Mouse (Mus musculus) T-helper 2 cell (primary cell): ENCODE results near the gene Rxfp1.
"Not testable (repeated sequence)": the region's sequence is repeated elsewhere in the genome, so short reads cannot be mapped to it uniquely, and the experiment has no call there.

ENCODE experiments used
- in situ Hi-C: fragments of 300-600 bp; cut with MboI, MseI; formaldehyde crosslinking; loops from one replicate; pipeline ENCODE4 v1.15.1; 2025; ENCODE audit warnings: high pct_unique_total_duplicates

The Rxfp1 gene

DNA sequence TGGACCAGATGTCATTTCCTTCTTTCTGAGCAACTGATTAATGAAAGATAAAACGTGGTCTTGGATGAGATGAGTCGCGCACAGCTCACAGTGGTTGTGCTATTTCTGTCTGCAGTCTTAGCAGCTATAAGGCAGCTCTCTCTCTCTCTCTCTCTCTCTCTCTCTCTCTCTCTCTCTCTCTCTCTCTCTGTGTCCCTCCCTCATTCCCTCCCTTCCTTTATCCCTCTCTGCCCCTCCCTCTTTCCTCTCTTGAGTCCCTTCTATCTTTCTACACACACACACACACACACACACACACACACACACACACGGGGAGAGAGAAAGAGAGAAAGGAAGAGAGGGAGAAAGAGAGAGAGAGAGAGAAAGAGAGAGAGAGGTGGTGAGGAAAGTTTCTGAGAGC lies at the start of gene Rxfp1:
Gene Rxfp1, minus strand, starts transcription at position 101 of the 400 bp plus-strand sequence.
- in situ Hi-C loops: no loop called here

DNA sequence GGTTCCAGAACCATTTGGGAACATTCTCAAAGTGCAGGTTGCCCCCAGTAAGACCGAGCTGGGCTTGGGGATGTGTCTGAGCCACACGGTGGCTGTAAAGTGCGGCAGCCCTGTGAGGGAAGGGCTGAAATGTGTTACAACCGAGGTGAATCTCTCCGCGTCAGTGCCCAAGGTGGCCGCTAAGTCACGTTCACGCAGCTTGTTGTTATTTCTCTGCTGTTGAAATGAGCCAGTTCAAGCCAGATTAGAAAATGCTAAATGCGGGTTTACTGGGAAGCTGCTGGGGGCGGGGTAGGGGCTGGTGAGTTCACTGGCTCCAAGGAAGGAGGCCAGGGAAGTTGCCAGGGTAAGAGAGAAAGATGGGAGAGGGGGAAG lies 46.7 kb upstream of the Rxfp1 start:
- in situ Hi-C loops: loop anchor here (10.0 kb wide), 1 partner anchor 1000 kb away; no protein-coding TSS in a partner anchor

DNA sequence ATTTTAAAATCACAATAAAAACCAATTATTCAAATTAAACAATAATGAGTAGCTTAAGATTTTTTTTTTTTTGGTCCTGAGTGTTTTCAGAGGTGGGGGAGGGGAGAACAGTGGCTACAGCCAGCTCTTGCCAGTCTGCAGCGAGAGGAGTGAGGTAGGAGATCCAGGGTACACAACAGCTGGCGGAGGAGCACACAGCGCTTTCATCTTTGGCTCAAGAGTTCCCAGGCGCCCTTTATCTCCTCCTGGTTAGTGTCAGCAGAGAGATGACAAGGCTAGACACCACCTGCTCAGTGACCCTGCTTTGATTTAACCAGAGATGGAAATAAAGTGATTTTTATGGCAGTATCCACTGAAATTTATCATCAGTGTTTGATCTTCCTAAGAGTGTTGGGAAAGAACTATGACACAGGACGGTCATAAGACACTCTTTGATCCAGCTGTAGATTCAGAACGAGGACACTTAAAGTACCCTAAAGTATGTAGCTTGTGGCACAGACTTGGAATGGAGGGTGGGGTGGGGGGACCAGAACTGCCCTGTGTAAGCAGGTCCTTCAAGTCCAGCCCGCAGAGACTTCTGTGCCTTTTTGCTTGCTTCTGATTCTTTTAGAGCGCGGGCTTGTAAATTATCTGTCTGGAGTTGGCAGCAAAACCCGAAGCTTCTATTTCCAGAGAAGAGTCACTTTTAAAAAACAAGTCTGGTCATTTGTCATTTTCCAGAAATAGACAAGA lies 46.1 kb upstream of the Rxfp1 start:
- in situ Hi-C loops: loop anchor here (10.0 kb wide), 1 partner anchor 999 kb away; no protein-coding TSS in a partner anchor

DNA sequence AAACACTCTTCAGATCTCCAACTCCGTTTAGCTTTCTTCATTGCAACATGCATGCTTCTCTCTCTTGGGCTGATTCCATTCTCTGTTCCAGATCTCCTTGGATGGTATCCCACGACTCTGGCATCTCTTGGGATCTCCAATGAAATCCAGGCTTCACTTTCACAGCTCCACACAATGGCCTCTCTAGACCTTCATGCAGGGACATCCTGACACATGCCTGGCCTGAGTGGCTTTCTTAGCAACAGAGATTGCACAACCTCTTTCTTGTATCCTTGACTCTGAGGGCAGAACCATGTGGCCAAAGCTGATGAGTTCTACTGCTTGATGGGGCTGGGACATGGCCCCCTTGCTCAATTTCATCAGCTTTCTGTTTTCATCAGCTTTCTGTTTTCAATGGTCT lies 35.0 kb upstream of the Rxfp1 start:
- in situ Hi-C loops: no loop called here

DNA sequence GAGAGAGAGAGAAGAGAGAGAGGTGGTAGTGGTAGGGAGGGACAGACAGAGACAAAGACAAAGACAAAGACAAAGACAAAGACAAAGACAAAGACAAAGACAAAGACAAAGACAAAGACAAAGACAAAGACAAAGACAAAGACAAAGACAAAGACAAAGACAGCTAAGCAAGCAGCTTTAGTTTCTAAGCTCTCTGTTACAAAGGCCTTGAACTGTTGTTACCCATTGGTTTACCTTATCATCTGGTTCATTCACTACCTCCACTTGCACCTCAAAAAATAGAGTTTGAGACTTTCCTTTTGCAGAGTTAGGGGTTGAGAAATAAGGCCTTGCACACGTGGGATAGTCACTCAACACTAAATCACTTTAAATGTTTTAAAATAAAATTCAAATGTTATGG lies 16.1 kb upstream of the Rxfp1 start:
- in situ Hi-C loops: no loop called here

DNA sequence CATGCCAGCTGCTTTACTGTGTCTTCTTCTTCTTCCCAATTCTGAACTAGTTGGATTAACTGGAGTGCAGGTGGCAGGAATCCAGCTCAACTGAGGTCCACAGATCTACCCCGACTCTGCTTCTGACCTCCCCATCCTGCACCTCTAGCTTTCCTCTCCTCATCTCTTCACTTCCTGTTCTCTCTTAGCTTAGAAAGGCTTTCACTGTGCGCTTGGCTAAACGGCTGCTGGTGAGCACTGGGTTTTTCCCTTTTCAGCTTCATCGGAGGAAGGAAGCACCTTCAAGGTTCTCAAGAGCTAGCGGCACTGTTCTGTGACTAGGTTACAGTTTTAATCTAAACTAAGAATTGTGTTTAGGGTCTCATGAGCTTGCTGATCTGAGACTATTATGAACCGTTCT lies 8.9 kb upstream of the Rxfp1 start:
- in situ Hi-C loops: no loop called here

DNA sequence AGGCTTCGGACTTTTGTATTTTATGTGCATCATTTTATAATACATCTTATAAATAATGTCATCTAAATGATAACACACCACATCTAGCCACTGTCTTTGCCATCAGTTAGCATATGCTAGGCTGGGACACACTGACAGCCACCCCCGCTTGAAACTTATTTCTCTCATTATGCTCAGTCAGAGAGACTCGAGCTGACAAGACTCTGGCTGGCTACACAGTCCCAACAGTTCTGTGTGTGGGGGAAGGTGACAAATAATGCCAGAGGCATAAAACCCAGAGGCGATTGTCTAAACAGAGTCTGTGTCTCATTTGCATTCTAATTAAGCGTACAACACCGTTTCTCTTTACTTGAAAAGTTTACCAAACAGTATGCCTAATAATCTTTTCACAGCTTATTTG lies 7.4 kb upstream of the Rxfp1 start:
- in situ Hi-C loops: no loop called here

DNA sequence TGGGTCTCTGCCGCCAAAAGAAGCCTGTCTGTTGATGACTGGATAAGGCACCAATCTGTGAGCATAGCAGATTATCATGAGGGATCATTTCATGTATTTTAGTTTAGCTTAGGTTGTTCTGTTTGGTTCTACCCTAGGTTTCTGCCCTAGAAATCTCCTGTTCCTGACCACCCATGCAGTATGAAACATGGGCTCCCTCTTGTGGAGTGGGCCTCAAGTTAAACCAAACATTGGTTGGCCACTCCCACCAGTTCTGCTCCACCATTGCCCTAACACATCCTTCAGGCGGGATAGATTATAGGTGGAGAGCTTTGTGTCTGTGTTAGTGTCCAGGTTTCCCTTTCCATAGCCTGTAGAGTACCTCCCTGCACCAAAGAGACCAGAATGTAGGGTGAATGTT lies 6.7 kb upstream of the Rxfp1 start:
- in situ Hi-C loops: loop anchor here (5.0 kb wide), 1 partner anchor 48 kb away; no protein-coding TSS in a partner anchor

DNA sequence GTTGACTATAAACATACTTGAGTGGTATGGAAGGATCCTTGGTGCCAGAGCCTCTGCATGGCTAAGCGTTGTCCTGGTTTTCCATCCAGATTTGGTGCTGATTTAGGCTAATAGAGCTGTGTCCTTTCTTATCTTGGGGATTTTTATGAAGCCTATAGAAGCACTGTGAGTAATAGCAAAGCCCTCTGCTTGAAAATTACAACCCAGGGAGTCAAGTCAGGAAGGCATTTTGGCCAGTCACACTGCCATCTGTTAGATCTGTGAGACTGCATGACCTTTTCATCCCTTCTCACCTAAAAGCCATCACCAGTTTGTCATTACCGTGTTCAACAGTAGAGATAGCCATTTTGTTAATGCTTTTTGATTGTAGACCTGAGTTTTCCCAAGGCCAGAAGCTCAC lies 2.7 kb upstream of the Rxfp1 start:
- in situ Hi-C loops: loop anchor here (5.0 kb wide), 1 partner anchor 52 kb away; no protein-coding TSS in a partner anchor

DNA sequence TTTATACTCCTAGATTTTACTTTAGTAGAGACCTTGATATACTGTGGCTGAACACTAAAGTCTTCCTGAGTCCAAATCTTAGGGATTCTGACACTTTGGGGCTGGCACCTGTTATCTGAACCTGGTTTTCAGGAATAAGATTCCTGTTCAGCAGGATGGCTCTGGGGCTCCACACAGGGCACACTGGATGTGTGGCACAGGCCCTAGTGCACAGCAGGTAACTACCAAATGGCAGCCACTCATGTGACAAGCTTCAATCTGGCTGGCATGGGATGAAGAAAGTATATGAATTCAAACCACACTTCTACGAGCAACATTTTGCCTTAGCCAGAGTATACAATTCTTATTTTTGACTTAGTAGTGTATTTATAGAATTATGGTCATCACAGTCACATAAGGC lies 771 bp upstream of the Rxfp1 start:
- in situ Hi-C loops: no loop called here

DNA sequence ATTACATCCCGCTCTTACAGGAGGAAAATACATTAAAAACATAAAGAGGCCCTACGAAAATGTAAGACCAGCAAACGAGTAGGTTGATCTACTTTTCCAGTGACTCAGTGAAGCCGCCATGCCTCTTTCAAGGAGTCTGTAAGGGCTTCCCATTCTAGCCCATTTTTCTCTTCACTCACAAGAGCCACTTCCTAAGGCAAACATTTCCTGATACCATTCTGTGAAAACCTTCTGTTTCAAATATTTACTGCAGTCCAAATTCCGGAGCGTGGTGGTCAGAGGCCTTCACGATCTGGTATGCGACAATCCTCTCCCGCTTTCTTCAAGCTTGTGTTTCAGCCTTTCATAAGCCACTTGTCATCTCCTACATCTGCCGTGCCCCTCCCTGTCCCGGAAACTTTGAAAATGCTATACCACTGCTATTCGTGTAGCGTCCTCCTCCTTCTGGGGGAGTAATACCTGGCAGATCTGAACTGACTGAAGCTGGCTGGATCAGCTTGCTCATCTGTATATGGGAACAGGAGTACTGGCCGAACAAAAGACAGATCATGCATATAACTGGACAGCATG lies 11.1 kb downstream of the Rxfp1 start:
- in situ Hi-C loops: no loop called here

DNA sequence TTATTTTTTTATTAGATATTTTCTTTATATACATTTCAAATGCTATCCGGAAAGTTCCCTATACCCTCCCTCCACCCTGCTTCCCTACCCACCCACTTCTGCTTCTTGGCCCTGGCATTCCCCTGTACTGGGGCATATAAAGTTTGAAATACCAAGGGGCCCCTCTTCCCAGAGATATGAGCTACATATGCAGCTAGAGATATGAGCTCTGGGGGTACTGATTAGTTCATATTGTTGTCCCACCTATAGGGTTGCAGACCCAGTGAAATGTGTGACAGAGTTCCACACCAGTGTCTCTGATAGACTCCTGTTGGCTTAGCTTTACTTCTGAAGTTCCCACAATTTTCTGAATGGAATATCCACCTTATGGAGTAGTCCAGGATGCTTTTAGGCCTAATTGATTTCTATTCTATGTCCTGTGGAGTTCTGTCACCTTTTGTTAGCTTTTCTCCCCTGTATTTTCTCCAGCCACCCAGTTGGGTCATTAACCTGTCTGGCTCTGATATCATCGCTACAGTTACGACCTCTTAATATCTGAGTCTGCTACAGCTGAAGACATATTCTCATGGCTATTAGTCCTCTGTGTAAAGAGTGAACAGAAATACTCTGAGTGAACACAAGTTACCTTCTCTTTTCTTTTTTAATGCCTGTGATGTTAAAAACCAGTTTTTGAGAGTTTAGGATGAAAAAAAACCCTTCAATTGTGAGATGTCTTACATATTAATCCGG lies 16.8 kb downstream of the Rxfp1 start:
- in situ Hi-C loops: no loop called here

DNA sequence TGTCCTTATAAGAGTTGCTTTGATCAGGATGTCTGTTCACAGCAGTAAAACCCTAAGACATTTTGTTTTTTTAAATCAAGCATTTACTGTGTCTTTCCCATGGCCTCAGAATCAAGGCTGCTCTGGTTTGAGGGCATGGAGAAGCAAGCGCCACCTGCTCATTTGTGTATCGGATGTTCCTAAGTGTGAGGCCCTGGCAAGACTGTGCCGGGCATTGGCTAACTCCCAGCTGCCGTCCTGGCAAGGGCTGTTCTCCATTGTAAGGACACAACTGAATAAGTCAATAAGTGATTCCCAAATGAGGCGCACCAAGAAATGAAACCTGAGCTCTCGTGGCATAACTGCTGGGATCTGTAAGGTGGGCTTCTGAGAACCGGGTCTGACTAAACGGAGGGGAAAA lies 31.2 kb downstream of the Rxfp1 start:
- in situ Hi-C loops: no loop called here

DNA sequence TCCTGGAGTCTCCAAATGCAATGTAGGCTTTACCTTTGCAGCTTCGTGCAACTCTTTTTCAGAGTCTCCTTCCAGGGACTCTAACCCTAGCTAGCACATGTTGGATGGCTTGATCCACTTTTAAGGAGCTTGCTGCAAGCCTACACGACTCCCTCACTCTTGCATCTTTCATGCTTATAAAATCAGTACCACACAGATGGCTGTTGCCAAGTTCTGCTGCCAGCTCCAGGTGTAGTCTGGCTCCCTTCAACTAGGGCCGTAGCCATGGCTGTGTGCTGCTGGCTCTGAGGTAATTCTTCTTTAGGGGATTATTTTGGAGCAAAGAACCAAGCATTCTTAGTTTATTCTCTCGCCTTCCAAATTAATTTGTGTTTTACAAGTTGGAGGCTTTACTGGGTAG lies 34.5 kb downstream of the Rxfp1 start:
- in situ Hi-C loops: no loop called here

DNA sequence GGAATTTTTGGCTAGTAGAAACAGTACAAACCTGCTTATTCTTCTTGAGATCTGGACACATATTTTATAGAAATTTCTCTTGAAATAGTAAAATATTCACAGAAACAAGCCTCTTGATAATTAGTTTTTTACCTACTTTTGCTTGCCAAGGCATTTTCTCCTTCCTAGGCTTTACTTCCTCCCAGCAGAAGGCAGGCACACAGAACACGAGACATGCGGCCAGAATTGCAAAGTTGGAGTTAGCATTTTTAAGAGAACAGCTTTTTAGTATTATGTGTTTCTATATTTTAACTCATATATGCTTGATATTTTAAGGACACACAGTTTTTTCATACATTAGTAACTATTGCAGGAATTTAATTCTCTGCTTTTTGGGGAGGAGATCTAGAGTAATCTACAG lies 45.7 kb downstream of the Rxfp1 start:
- in situ Hi-C loops: no loop called here

DNA sequence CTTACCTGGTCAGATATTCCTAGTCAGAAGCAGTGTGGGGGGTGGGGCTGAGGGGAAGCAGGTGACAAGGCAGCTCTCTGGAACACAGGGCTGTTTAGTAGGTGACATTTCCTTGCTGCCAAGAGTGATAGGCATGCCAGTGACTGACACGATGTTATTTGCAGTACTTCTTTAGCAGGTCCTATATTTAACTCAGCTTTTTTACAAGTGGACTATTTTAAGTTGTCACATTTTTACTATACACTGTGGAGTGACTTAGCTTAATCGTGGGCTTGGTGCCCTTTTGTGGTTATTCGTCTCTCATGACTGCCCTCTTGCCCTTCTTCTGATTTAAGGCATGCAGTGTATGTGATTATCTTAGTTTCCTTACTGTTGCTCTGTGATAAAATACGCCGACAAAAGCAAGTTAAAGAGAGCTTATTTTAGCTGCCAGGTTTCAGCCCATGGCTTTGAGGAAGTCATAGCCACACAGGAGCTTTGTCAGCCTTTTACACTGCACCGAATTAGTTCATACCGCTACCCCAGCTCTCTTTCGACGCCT lies 47.5 kb downstream of the Rxfp1 start:
- in situ Hi-C loops: no loop called here

DNA sequence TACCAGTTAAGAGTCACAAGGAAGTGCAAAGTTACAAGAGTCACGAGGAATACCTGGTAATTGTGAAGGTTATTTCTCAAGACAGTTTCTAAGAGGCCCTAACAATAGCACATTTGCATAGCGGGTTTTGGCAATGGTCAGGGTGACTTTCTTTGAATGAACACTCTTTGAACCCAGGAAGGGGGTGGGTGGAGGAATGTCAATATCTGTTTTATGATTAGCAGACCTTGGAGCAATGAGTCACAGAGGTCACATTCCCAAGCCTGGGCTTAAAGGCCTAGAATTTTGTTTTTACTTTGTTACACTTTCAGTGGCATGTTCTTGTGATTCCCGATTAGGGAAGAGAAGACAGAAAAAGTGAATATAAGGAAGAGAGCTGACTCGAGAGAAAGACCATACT lies 49.6 kb downstream of the Rxfp1 start:
- in situ Hi-C loops: not testable (repeated sequence)

DNA sequence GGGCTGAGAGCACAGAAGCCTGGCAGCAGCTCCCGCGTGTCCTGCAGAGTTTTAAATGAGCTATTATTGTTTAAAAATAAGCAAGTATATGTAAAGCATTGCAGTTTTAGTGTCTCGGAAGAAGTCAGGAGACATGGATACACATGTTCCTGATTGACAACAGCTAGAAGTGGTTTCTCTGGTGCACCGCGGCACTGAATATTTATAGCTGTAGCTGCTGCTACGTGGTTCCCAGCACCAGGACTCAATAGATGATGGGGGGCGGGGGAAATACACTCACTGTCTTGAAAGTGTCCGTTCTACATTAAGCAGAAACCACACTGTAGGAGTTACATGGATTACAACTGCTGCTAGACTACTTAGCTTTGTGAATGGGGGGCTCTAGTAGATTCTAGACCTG lies 54.2 kb downstream of the Rxfp1 start:
- in situ Hi-C loops: no loop called here

DNA sequence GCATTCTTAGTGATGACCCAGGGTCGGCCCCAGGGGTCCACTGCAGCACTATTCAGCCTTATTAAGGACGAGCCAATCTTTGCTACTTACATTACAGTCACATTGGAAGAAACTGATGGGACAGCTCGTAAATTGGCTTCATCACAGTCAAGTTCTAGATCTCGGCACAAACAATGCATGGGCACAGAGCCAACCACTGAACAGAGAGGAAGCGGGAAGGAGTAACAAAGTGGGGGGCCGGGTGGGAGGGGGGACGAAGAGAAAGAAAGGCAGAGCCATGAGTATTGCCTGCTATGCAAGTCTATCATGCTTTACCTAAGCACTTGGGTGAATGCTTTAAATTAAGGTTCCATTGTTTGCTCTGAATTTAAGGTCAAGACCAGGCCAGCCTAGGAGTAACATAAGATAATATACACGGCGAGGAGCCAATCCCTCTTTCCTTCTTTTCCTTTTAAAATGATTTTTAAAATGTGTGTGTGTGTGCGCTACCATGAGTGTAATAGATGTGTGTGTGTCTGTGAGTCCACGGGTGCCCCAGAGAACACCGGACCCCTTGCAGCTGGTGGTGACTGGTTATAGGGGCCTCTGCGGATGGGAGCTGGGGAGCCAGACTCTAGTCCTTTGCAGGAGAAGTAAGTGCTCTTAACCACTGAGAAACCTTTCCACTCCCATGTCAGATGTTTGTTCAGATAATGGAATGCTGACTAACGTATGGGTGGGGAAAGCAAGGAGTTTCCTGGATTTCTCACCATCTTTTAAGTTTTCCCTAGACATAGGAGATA lies 55.1 kb downstream of the Rxfp1 start:
- in situ Hi-C loops: no loop called here

DNA sequence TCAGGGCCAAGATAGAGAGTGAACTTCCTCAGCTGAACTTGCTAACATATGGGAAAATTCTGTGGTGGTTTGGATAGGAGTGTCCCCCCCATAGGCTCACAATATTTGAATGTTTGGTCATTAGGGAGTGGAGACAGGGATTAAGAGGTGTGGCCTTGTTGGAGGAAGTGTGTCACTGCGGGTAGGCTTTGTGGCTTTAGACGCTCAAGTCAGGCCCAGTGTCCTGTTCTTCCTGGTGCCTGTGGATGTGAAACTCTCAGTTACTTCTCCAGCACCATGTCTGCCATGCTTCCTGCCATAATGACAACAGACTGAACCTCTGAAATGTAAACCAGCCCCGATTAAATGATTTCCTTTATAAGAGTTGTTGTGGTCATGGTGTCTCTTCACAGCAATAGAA lies 61.3 kb downstream of the Rxfp1 start:
- in situ Hi-C loops: no loop called here

DNA sequence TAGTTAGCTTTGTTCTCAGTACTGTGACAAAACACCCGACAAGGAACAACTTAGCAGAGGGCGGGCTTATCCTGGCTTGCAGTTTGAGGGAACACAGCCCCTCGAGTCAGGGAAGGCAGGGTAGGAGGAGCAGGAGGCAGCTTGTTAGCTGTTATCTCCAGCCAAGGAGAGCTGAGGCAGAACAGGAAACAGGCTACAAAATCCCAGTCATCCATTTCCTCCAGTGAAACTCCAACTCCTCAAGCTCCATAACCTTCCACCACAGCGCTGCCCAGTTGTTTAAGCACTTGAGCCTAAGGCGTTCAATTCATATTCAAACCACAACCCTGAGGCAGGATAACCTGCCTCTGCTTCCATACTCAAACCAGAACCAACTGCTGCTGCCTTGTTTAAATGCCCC lies 63.0 kb downstream of the Rxfp1 start:
- in situ Hi-C loops: no loop called here

DNA sequence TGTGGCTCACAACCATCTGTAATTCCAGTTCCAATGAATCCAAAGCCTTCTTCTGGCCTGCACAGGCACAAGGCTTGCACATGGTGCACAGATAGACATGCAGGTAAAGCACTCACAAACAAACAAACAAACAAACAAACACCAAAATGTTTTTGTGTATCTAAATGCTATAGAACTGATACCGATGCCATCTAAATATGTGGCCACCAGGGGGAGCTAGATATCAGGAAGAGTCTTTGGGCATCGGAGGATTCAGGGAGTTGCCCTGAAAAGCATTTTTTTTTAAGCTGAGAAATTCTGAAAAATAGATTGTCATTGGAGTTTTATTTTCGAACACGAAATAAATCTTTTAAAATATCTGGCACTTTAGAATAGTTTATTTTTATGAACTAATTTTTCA lies 64.6 kb downstream of the Rxfp1 start:
- in situ Hi-C loops: no loop called here
